Mouse (Mus musculus): Measurements from ENCODE around the gene Gm527.

The Gm527 gene

DNA sequence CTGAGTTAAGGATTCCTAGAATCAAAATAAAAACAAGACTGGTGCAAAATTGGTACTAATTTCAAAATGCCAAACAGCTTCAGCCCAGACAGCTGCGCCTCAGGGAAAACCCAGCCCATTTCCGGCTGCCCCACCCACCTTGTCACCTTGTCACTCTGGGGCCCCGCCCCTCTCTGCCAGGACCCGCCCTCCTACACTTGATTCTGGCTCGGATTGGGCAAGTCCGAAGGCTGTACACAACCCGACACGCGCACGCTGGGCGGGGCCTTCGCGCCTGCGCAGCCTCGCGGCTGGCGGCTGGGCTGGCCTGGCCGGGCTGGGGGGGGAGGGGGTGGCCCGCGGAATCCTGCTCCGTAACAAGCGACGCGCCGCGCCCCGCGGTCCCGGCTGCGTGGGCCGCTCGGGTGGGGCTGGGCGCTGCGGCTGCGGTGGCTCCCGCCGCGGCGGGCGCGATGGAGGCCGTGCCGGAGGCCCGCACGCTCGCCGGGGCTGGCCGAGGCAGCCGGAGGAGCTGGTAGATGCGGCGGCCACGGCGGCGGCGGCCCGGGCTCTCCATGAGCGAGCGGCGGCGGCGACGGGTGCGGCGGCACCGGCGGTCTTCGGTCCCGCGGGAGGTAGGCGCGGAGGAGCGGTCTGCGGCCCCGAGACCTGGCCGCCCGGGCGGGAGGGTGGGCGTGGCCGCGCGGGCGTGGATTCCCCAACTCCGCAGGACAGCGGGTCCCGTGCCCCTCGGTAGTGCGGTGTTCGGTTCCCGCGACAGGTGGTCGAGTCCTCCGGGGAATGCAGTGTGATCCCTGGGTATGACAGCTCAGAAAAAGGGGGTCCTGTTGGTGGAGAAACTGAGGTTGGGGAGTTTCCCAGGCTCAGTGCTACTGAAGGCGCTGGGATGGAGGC, at the start of gene Gm527:
Gene Gm527 (plus strand): TSS at position 329 of the 894 bp plus-strand sequence.
- peak; percentile 99 for DNase-seq

- no peak for DNase-seq
Measured at GRCm38 (mm10) chr12:64871103-64871502, 46.6 kb upstream of the Gm527 start.

GRCm38 (mm10) chr12:64897060-64897730, 20.5 kb upstream of the Gm527 start:
- peak; percentile 45 for DNase-seq

GRCm38 (mm10) chr12:64902506-64902905, 15.2 kb upstream of the Gm527 start:
- DNase-seq: peak; percentile 55

DNA sequence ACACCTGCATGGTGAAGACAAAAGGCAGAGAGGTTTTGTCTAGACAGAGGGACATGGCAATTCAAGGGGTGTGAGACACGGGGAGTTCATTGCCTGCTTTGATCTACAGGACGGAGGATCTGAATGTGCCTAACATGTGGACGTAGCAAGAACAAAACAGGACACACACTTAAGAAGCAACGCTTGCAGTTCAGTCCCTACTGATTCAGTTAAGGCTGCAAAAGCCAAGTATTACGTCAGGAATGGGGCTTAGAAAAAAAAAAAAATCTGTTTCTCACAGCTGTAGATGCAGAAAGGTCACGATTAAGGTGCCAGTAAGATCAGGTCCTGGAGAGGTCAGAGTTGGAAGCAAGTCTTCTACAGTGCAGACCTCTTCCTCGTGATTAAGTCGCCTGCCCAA, 14.5 kb upstream of the Gm527 start:
- peak; percentile 6 for DNase-seq

GRCm38 (mm10) chr12:64912996-64913395, 4.7 kb upstream of the Gm527 start:
- DNase-seq: no peak

- no peak for DNase-seq
Measured at GRCm38 (mm10) chr12:64916735-64917134, 971 bp upstream of the Gm527 start.

DNA sequence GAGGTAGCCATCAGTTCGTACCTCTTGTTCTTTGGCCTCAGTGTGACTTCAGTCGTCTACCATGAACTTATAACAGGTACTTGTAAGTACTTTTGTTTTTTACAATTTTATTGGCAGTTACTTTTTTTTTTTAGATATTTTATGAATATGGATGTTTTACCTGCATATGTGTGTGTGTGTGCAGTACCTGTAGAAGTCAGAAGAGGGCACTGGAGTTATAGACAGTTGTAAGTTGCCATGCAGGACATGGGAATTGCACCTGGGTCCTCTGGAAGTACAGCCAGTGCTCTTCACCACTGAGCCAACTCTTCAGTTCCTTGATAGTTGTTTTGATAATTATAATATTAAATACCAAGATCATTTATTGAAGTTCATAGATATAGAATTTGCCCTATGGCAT, 19.8 kb downstream of the Gm527 start:
- peak; percentile 62 for DNase-seq

- no peak for DNase-seq
Measured at GRCm38 (mm10) chr12:64964560-64964959, 46.9 kb downstream of the Gm527 start.

DNA sequence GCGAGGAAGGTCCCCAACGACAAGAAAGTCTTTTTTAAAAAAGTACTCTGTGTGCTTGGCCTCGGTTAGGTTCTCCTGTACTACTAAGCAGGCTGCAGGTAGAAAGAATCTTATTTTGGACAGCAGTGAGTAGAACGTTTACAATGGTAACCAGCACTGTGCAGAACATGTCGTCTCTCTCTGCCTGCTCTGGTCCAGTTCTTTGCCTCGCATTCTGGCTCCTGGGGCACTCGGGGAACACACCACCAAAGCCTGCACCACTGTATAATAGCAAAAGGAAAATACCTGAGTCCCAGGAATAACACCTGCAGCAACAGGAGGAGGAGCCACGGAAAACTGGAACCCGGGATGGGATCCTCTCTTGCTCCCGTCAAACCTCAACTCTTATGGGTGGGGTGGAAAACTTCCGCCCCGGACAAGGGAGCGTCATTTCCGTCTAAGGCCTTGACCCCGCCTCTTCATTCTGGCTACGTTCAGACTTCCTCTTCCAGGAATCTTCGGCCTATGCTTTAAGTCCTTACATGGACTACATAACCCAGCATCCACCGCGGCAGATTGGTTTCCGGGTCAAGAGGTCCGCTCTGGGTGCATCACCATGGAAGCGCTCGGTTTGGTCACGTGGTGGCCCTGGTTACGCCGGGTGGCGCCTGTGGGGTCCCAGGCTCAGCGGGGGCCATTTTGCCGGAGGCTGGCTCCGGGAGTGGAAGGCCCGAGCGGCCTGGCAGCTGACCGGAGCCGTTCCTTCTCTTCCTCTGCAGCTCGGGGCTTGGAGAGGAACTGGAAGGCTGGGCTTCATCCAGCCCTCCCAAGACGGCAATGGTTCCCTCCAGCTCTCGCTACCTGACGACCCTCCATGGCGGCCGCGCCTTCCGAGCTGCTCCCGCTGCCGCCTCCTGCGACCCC, 47.7 kb downstream of the Gm527 start, which contains the start of the genes Klhl28 and Togaram1:
Gene Klhl28 (minus strand): TSS at position 411 of the 903 bp plus-strand sequence.
Gene Togaram1 (plus strand): TSS at position 681 of the 903 bp plus-strand sequence.
- peak; percentile 100 for DNase-seq

- DNase-seq: peak; percentile 40
Measured at GRCm38 (mm10) chr12:64966101-64966631, 48.5 kb downstream of the Gm527 start.

GRCm38 (mm10) chr12:64966652-64967435, 49.1 kb downstream of the Gm527 start:
- DNase-seq: peak; percentile 10

DNA sequence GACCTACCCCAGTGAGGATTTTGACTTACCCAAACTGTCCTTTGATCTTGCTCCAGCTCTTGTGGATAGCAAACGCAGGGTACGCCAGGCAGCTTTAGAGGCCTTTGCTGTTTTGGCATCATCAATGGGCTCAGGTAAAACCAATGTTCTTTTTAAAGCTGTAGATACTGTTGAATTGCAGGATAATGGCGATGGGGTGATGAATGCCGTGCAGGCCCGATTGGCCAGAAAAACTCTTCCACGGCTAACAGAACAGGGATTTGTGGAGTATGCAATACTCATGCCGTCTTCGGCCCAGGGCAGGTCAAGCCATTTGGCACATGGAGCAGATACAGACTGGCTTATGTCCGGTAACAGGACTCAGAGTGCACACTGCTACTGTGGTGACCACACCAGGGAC, 49.8 kb downstream of the Gm527 start:
- DNase-seq: peak; percentile 24

GRCm38 (mm10) chr12:64968067-64968466, 50.4 kb downstream of the Gm527 start:
- DNase-seq: no peak

- no peak for DNase-seq
Measured at GRCm38 (mm10) chr12:64971399-64971798, 53.7 kb downstream of the Gm527 start.

- DNase-seq: no peak
Measured at GRCm38 (mm10) chr12:64972063-64972462, 54.4 kb downstream of the Gm527 start.

Measured in lung, postnatal 36 days (tissue).